ENCODE assay signal across 10 mouse cellular contexts in genomic region chr5:23967705-23968104, GRCm38 (mm10).
DNase-seq lines count a peak whose midpoint lies in the region; ATAC-seq and TF ChIP-seq lines count a peak whose summit lies in the region.
"Had no signal": no experiment of that assay in that cellular context is flagged by ENCODE, and none has a peak within 500 bp of the region (broad histone marks: within the 10 kb centered on the region; RNA-seq: fewer than 3 reads in every experiment).

No protein-coding gene starts in this region.

- peak overlapping the region; percentile 48; the same call in 1 of the 2 replicates for H3K27ac ChIP-seq in liver, embryonic 13.5 days
- H3K27ac ChIP-seq in liver, postnatal 0 days (ENCODE audit: low read depth) = no peak overlapping the region
- H3K27ac ChIP-seq in heart, embryonic 13.5 days (replicated peaks) = peak overlapping the region; percentile 72
- H3K27ac ChIP-seq in midbrain, embryonic 13.5 days = 0 out of 2 replicates have a peak overlapping the region, but pooled peaks have one; percentile 30
- H3K27ac ChIP-seq: macrophage had no signal

- no peak overlapping the region for H3K4me3 ChIP-seq in liver, embryonic 13.5 days (replicated peaks)
- no peak overlapping the region for H3K4me3 ChIP-seq in liver, postnatal 0 days (ENCODE audit: low read depth, low read length)
- H3K4me3 ChIP-seq in heart, embryonic 13.5 days = no peak overlapping the region
- H3K4me3 ChIP-seq in midbrain, embryonic 13.5 days (replicated peaks) = no peak overlapping the region

- H3K27me3 ChIP-seq in liver, embryonic 13.5 days = no peaks in the 10 kb centered on the region
- no peaks in the 10 kb centered on the region for H3K27me3 ChIP-seq in liver, postnatal 0 days (ENCODE audit: insufficient read depth, low read length)
- H3K27me3 ChIP-seq in heart, embryonic 13.5 days (replicated peaks) = no peaks in the 10 kb centered on the region
- no peaks in the 10 kb centered on the region for H3K27me3 ChIP-seq in midbrain, embryonic 13.5 days

- 76% methylated on average over 5 of the region's 5 CpGs for WGBS in liver, embryonic 13.5 days (ENCODE audit: insufficient replicate concordance)
- 68% methylated on average over 5 of the region's 5 CpGs for WGBS in liver, postnatal 0 days (ENCODE audit: insufficient replicate concordance)
- WGBS in heart, embryonic 13.5 days = 34% methylated on average over 5 of the region's 5 CpGs
- 69% methylated on average over 5 of the region's 5 CpGs for WGBS in midbrain, embryonic 13.5 days

- H3K4me2 ChIP-seq in liver, embryonic 13.5 days = no peak overlapping the region
- no peak overlapping the region for H3K4me2 ChIP-seq in liver, postnatal 0 days (ENCODE audit: low read depth, low read length)
- peak overlapping the region; percentile 24 for H3K4me2 ChIP-seq in heart, embryonic 13.5 days
- H3K4me2 ChIP-seq in midbrain, embryonic 13.5 days (replicated peaks) = no peak overlapping the region

- peaks cover 37% of the 10 kb centered on the region for H3K36me3 ChIP-seq in liver, embryonic 13.5 days
- H3K36me3 ChIP-seq in liver, postnatal 0 days (replicated peaks; ENCODE audit: insufficient read depth, low read length) = peaks cover 9% of the 10 kb centered on the region
- H3K36me3 ChIP-seq in heart, embryonic 13.5 days = peaks cover 29% of the 10 kb centered on the region
- H3K36me3 ChIP-seq in midbrain, embryonic 13.5 days = peaks cover 13% of the 10 kb centered on the region

- H3K4me1 ChIP-seq in liver, embryonic 13.5 days (replicated peaks) = no peaks in the 10 kb centered on the region
- H3K4me1 ChIP-seq in liver, postnatal 0 days (ENCODE audit: insufficient read depth) = no peaks in the 10 kb centered on the region
- peaks cover 11% of the 10 kb centered on the region for H3K4me1 ChIP-seq in heart, embryonic 13.5 days
- H3K4me1 ChIP-seq in midbrain, embryonic 13.5 days (replicated peaks) = 0 out of 2 replicates have a peak, but pooled peaks cover 10% of the 10 kb centered on the region

- ATAC-seq in liver, embryonic 13.5 days (ENCODE audit: low read depth) = no peak
- ATAC-seq in liver, postnatal 0 days = no peak
- no peak for ATAC-seq in heart, embryonic 13.5 days (ENCODE audit: extremely low read depth, insufficient number of reproducible peaks, low FRiP score, low TSS enrichment)
- ATAC-seq in midbrain, embryonic 13.5 days = 0 out of 2 replicates have a peak, but pooled peaks have one; percentile 30

- DNase-seq in adrenal gland, adult (ENCODE audit: inconsistent age in 2 of 2, low spot score in 1 of 2) = peak; percentile 63 to 83
- DNase-seq in adrenal gland, adult 18-20 months (ENCODE audit: low spot score in 2 of 2) = no peak
- no peak for DNase-seq in liver, embryonic 13.5 days
- DNase-seq in liver, postnatal 0 days = no peak
- no peak for DNase-seq in right cerebral cortex, postnatal 14 days
- DNase-seq in frontal cortex, postnatal 14 days (ENCODE audit: low spot score in 2 of 2) = no peak
- DNase-seq: layer of hippocampus, adult 9-11 months had no signal

- H3K9me3 ChIP-seq in liver, embryonic 13.5 days (replicated peaks) = no peaks in the 10 kb centered on the region
- H3K9me3 ChIP-seq in liver, postnatal 0 days (ENCODE audit: low read length) = no peaks in the 10 kb centered on the region
- H3K9me3 ChIP-seq in heart, embryonic 13.5 days = no peaks in the 10 kb centered on the region
- no peaks in the 10 kb centered on the region for H3K9me3 ChIP-seq in midbrain, embryonic 13.5 days

- H3K9ac ChIP-seq in liver, embryonic 13.5 days = no peak overlapping the region
- H3K9ac ChIP-seq in liver, postnatal 0 days (replicated peaks) = no peak overlapping the region
- H3K9ac ChIP-seq in heart, embryonic 13.5 days = peak overlapping the region; percentile 48; the same call in 1 of the 2 replicates
- H3K9ac ChIP-seq in midbrain, embryonic 13.5 days (replicated peaks) = no peak overlapping the region

- no peak for TF ChIP-seq EP300 in liver, postnatal 0 days (IDR thresholded peaks at IDR 0.05; ENCODE audit: low read depth)

- no peak for TF ChIP-seq CTCF in liver, postnatal 0 days (IDR thresholded peaks at IDR 0.05; ENCODE audit: low read depth)

Comparison
In these comparisons a context has a peak if more than half of its experiments do, and no peak if none do; other contexts are left out.
1. DNase-seq: peak in adrenal gland, adult (2 of 2); none in adrenal gland, adult 18-20 months (0 of 2), liver, embryonic 13.5 days (single experiment), liver, postnatal 0 days (single experiment), right cerebral cortex, postnatal 14 days (single experiment) and frontal cortex, postnatal 14 days (0 of 2).